Mouse (Mus musculus): ENCODE measurements around the gene Tmem9b. TPM values are rescaled to one million over a fixed set of nuclear protein-coding genes. Genes with fewer than 3 reads are reported as not detected.

Gene Tmem9b
- polyA plus RNA-seq, 1 experiment from 2014 or later, result 117 TPM

- DNase-seq (ENCODE audit: low spot score), result peak; percentile 62
- Histone ChIP-seq H3K4me2 (replicated peaks; ENCODE audit: low read depth, low read length) (no peak overlapping the region), H3K27ac (ENCODE audit: low read length) (no peak overlapping the region), H3K9me3 (ENCODE audit: low read length) (no peaks in the 10 kb centered on the region), H3K4me1 (ENCODE audit: insufficient read depth, low read depth, low read length) (peaks cover 6% of the 10 kb centered on the region), H3K4me3 (ENCODE audit: low read depth, low read length) (no peak overlapping the region), H3K36me3 (ENCODE audit: insufficient read depth, low read length) (peaks cover 21% of the 10 kb centered on the region), H3K27me3 (replicated peaks; ENCODE audit: insufficient read depth, low read length) (no peaks in the 10 kb centered on the region), H3K9ac (replicated peaks; ENCODE audit: low read depth) (no peak overlapping the region)
- 35% methylated on average over 1 of the region's 1 CpGs for WGBS
- TF ChIP-seq CTCF (IDR thresholded peaks at IDR 0.05), result peak; percentile 63
- TF ChIP-seq EP300 (IDR thresholded peaks at IDR 0.05), result no peak
- ATAC-seq, result no peak
These were observed 4.9 kb downstream of the Tmem9b start for GRCm38 (mm10) chr7:109747747-109748146.

- Histone ChIP-seq H3K4me2 (replicated peaks; ENCODE audit: low read depth, low read length) (no peak overlapping the region), H3K36me3 (ENCODE audit: insufficient read depth, low read length) (peaks cover 30% of the 10 kb centered on the region), H3K9me3 (ENCODE audit: low read length) (no peaks in the 10 kb centered on the region), H3K9ac (replicated peaks; ENCODE audit: low read depth) (no peak overlapping the region), H3K27me3 (replicated peaks; ENCODE audit: insufficient read depth, low read length) (no peaks in the 10 kb centered on the region), H3K27ac (ENCODE audit: low read length) (no peak overlapping the region), H3K4me1 (ENCODE audit: insufficient read depth, low read depth, low read length) (no peaks in the 10 kb centered on the region; the same call in 1 of the 2 replicates), H3K4me3 (ENCODE audit: low read depth, low read length) (no peak overlapping the region)
- TF ChIP-seq CTCF (IDR thresholded peaks at IDR 0.05) (no peak), EP300 (IDR thresholded peaks at IDR 0.05) (no peak)
- ATAC-seq (no peak), DNase-seq (ENCODE audit: low spot score) (no peak)
- 83% methylated on average over 4 of the region's 4 CpGs for whole genome bisulfite sequencing
These were observed 11.0 kb downstream of the Tmem9b start for GRCm38 (mm10) chr7:109741703-109742102.

GRCm38 (mm10) chr7:109741060-109741459, 11.6 kb downstream of the Tmem9b start:
- H3K4me2 ChIP-seq (replicated peaks; ENCODE audit: low read depth, low read length), result no peak overlapping the region
- no peaks in the 10 kb centered on the region for H3K27me3 ChIP-seq (replicated peaks; ENCODE audit: insufficient read depth, low read length)
- H3K4me1 ChIP-seq (ENCODE audit: insufficient read depth, low read depth, low read length), result no peaks in the 10 kb centered on the region; the same call in 1 of the 2 replicates
- TF ChIP-seq CTCF (IDR thresholded peaks at IDR 0.05), result no peak
- no peak for TF ChIP-seq EP300 (IDR thresholded peaks at IDR 0.05)
- no peak for ATAC-seq
- peaks cover 28% of the 10 kb centered on the region for H3K36me3 ChIP-seq (ENCODE audit: insufficient read depth, low read length)
- H3K27ac ChIP-seq (ENCODE audit: low read length), result 0 out of 2 replicates have a peak overlapping the region, but pooled peaks have one; percentile 26
- no peak overlapping the region for H3K9ac ChIP-seq (replicated peaks; ENCODE audit: low read depth)
- 96% methylated on average over 1 of the region's 1 CpGs for WGBS
- H3K4me3 ChIP-seq (ENCODE audit: low read depth, low read length), result no peak overlapping the region
- no peak for DNase-seq (ENCODE audit: low spot score)
- H3K9me3 ChIP-seq (ENCODE audit: low read length), result no peaks in the 10 kb centered on the region

GRCm38 (mm10) chr7:109739822-109740370, 12.8 kb downstream of the Tmem9b start:
- Histone ChIP-seq H3K4me1 (ENCODE audit: insufficient read depth, low read depth, low read length) (no peaks in the 10 kb centered on the region; the same call in 1 of the 2 replicates), H3K9me3 (ENCODE audit: low read length) (no peaks in the 10 kb centered on the region), H3K4me3 (ENCODE audit: low read depth, low read length) (no peak overlapping the region), H3K36me3 (ENCODE audit: insufficient read depth, low read length) (peaks cover 26% of the 10 kb centered on the region; the same call in 1 of the 2 replicates), H3K27ac (ENCODE audit: low read length) (peak overlapping the region; percentile 29; the same call in 1 of the 2 replicates), H3K4me2 (replicated peaks; ENCODE audit: low read depth, low read length) (no peak overlapping the region), H3K27me3 (replicated peaks; ENCODE audit: insufficient read depth, low read length) (no peaks in the 10 kb centered on the region), H3K9ac (replicated peaks; ENCODE audit: low read depth) (no peak overlapping the region)
- peak; percentile 83 for DNase-seq (ENCODE audit: low spot score)
- ATAC-seq, result peak; percentile 78
- WGBS, result 20% methylated on average over 5 of the region's 5 CpGs
- TF ChIP-seq CTCF (IDR thresholded peaks at IDR 0.05), result no peak
- TF ChIP-seq EP300 (IDR thresholded peaks at IDR 0.05), result peak; percentile 44; the same call in 1 of the 2 replicates

- Histone ChIP-seq H3K4me3 (ENCODE audit: low read depth, low read length) (no peak overlapping the region), H3K36me3 (ENCODE audit: insufficient read depth, low read length) (peaks cover 9% of the 10 kb centered on the region; the same call in 1 of the 2 replicates), H3K9ac (replicated peaks; ENCODE audit: low read depth) (no peak overlapping the region), H3K27me3 (replicated peaks; ENCODE audit: insufficient read depth, low read length) (no peaks in the 10 kb centered on the region), H3K4me1 (ENCODE audit: insufficient read depth, low read depth, low read length) (no peaks in the 10 kb centered on the region; the same call in 1 of the 2 replicates), H3K4me2 (replicated peaks; ENCODE audit: low read depth, low read length) (no peak overlapping the region), H3K9me3 (ENCODE audit: low read length) (no peaks in the 10 kb centered on the region), H3K27ac (ENCODE audit: low read length) (no peak overlapping the region)
- 51% methylated on average over 4 of the region's 4 CpGs for WGBS
- peak; percentile 33 for DNase-seq (ENCODE audit: low spot score)
- TF ChIP-seq CTCF (IDR thresholded peaks at IDR 0.05) (no peak), EP300 (IDR thresholded peaks at IDR 0.05) (no peak)
- no peak for ATAC-seq
These were observed 17.9 kb downstream of the Tmem9b start for GRCm38 (mm10) chr7:109734806-109735205.

- 86% methylated on average over 5 of the region's 5 CpGs for WGBS
- Histone ChIP-seq H3K27me3 (replicated peaks; ENCODE audit: insufficient read depth, low read length) (no peaks in the 10 kb centered on the region), H3K36me3 (ENCODE audit: insufficient read depth, low read length) (peaks cover 9% of the 10 kb centered on the region; the same call in 1 of the 2 replicates), H3K9me3 (ENCODE audit: low read length) (no peaks in the 10 kb centered on the region), H3K27ac (ENCODE audit: low read length) (no peak within 1 kb of the TSS), H3K4me2 (replicated peaks; ENCODE audit: low read depth, low read length) (no peak within 1 kb of the TSS), H3K4me3 (ENCODE audit: low read depth, low read length) (no peak within 1 kb of the TSS), H3K4me1 (ENCODE audit: insufficient read depth, low read depth, low read length) (peaks cover 3% of the 10 kb centered on the region; the same call in 1 of the 2 replicates), H3K9ac (replicated peaks; ENCODE audit: low read depth) (no peak within 1 kb of the TSS)
- TF ChIP-seq CTCF (IDR thresholded peaks at IDR 0.05) (no peak), EP300 (IDR thresholded peaks at IDR 0.05) (no peak)
- ATAC-seq (no peak), DNase-seq (ENCODE audit: low spot score) (no peak)
These were observed 21.0 kb downstream of the Tmem9b start, which contains the start of gene Ascl3 for GRCm38 (mm10) chr7:109731626-109732025. Ascl3 (minus strand) TSS chr7:109731726.

Measured in lung, postnatal 0 days (tissue).